Comparison of ENCODE assay signal across 7 mouse cellular contexts in the genomic region with DNA sequence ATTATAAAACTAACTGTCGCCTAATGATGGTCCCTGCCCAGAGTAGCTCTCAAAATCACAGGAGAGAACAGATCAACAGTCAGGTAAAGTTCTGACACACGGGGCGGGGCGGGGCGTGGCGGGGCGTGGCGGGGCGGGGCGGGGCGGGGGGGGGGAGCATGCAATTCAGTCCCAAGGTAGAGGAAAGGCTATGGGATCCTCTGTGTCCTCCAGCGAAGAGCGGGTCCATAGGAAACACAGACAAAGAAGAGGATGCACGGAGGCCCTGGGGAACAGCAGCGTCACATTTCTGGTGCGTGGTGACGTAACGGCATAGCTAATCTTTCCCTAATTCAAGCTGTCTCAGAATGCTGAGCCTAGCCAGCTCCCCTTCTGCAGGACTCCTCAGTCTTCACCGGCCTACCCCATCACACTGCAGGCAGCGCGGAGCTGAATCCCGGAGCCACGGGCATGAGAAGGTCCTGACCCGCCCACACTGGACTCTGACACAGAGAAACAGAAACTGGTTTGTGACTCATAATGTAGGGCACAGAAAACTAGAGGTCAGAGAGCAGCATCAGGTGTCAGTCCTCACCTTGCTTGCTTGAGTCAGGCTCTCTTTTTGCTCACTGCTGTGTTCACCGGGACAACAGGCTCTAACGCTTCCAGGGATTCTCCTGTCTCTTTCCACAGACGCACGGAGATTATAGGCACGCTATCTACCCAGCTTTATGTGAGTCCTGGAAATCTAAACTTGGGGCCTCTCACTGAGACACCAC. TPM values are rescaled to one million over a fixed set of nuclear protein-coding genes. Genes with fewer than 3 reads are reported as not detected.
DNase-seq lines count a peak whose midpoint lies in the region; ATAC-seq and TF ChIP-seq lines count a peak whose summit lies in the region.

No protein-coding gene starts in this region.

- H3K27ac ChIP-seq in hindbrain, embryonic 10.5 days: peak overlapping the region; percentile 50; the same call in 1 of the 2 replicates
- H3K27ac ChIP-seq in limb, embryonic 14.5 days (replicated peaks; ENCODE audit: low read depth, low read length): no peak overlapping the region
- peak overlapping the region; percentile 98 for H3K27ac ChIP-seq in small intestine, adult 2 months (ENCODE audit: insufficient read depth, low read depth, low read length)

- no peak for TF ChIP-seq POLR2A in limb, embryonic 14.5 days (IDR thresholded peaks at IDR 0.05; ENCODE audit: borderline replicate concordance, extremely low read depth, insufficient read depth, insufficient read length)
- TF ChIP-seq POLR2A in small intestine, adult 2 months (IDR thresholded peaks at IDR 0.05; ENCODE audit: low read depth, low read length): no peak

- no peaks in the 10 kb centered on the region for H3K36me3 ChIP-seq in hindbrain, embryonic 10.5 days
- no peaks in the 10 kb centered on the region for H3K36me3 ChIP-seq in limb, embryonic 14.5 days (ENCODE audit: control insufficient read depth, insufficient read depth, low read length)
- no peaks in the 10 kb centered on the region; the same call in 1 of the 2 replicates for H3K36me3 ChIP-seq in small intestine, adult 2 months (ENCODE audit: control insufficient read depth, insufficient read depth, low read length)

- no peak for TF ChIP-seq CTCF in small intestine, adult 2 months (IDR thresholded peaks at IDR 0.05; ENCODE audit: extremely low read depth, insufficient read length, insufficient replicate concordance, low read depth, low read length)

- no peaks in the 10 kb centered on the region for H3K9me3 ChIP-seq in hindbrain, embryonic 10.5 days
- no peaks in the 10 kb centered on the region for H3K9me3 ChIP-seq in limb, embryonic 14.5 days (ENCODE audit: control insufficient read depth, low read length)

- H3K4me3 ChIP-seq in hindbrain, embryonic 10.5 days: peak overlapping the region; percentile 34
- 0 out of 2 replicates have a peak overlapping the region, but pooled peaks have one; percentile 11 for H3K4me3 ChIP-seq in limb, embryonic 14.5 days (replicated peaks; ENCODE audit: low read length)
- peak overlapping the region; percentile 59 for H3K4me3 ChIP-seq in small intestine, adult 2 months (ENCODE audit: low read depth, low read length)

- DNase-seq in urinary bladder, postnatal 36 days (ENCODE audit: low spot score in 2 of 2): peak; percentile 19 to 40
- no peak for DNase-seq in urinary bladder, postnatal 4 days (ENCODE audit: low spot score in 2 of 2)
- no peak for DNase-seq in hindbrain, embryonic 10.5 days (ENCODE audit: low spot score)
- no peak for DNase-seq in limb, embryonic 14.5 days (ENCODE audit: low spot score)
- DNase-seq in layer of hippocampus, adult 9-11 months: no peak

- no peaks in the 10 kb centered on the region for H3K27me3 ChIP-seq in hindbrain, embryonic 10.5 days (ENCODE audit: insufficient read depth, poor library complexity, severe bottlenecking)
- H3K27me3 ChIP-seq in limb, embryonic 14.5 days (ENCODE audit: control insufficient read depth, insufficient read depth, low read length): no peaks in the 10 kb centered on the region
- H3K27me3 ChIP-seq in small intestine, adult 2 months (ENCODE audit: control insufficient read depth, insufficient read depth, low read length): no peaks in the 10 kb centered on the region

- WGBS in hindbrain, embryonic 10.5 days: 58% methylated on average over 29 of the region's 29 CpGs
- WGBS in limb, embryonic 14.5 days: 50% methylated on average over 24 of the region's 29 CpGs
- WGBS in small intestine, adult 2 months: 22% methylated on average over 29 of the region's 29 CpGs

- H3K4me2 ChIP-seq in limb, embryonic 14.5 days (replicated peaks; ENCODE audit: low read depth, low read length, severe bottlenecking): peak overlapping the region; percentile 33; the same call in 1 of the 2 replicates

- no peak for ATAC-seq in limb, embryonic 14.5 days (ENCODE audit: low FRiP score, low read depth)
- no peak for ATAC-seq in monocyte, adult 5-6 weeks (replicated peaks; ENCODE audit: insufficient number of reproducible peaks, low FRiP score, low TSS enrichment, poor library complexity, severe bottlenecking)

- H3K9ac ChIP-seq in limb, embryonic 14.5 days (ENCODE audit: low read depth, low read length, severe bottlenecking): no peak overlapping the region

- peaks cover 9% of the 10 kb centered on the region for H3K4me1 ChIP-seq in hindbrain, embryonic 10.5 days (replicated peaks)
- no peaks in the 10 kb centered on the region for H3K4me1 ChIP-seq in limb, embryonic 14.5 days (ENCODE audit: control insufficient read depth, insufficient read depth, low read length)
- peaks cover 54% of the 10 kb centered on the region for H3K4me1 ChIP-seq in small intestine, adult 2 months (ENCODE audit: control insufficient read depth, insufficient read depth, insufficient read length, low read length)

RNA-seq across cellular contexts. Expression of a gene that starts 14.1 kb away (rescaled TPM):
- 2.6 and 2.9 TPM in 2 replicates for polyA plus RNA-seq in hindbrain, embryonic 10.5 days (2016; fragmentation: Nextera tagmentation; extraction: Ambion mirVana)
- polyA plus RNA-seq in limb, embryonic 14.5 days (2012; rRNA removed): 0.79 and 2.6 TPM in 2 replicates
- 2.9 and 4.3 TPM in 2 replicates for polyA plus RNA-seq in limb, embryonic 14.5 days (2014; fragmentation: Nextera tagmentation; extraction: Ambion mirVana)
- polyA plus RNA-seq in small intestine, adult 2 months (2012; rRNA removed): 52.0 and 121 TPM in 2 replicates
- total RNA-seq in monocyte, adult 5-6 weeks (2017): 2.5 to 6.6 TPM in 2 of 3 replicates, not detected in the other

RNA-seq across cellular contexts. Expression of a gene that starts 58.2 kb away (rescaled TPM):
- 19.9 and 21.2 TPM in 2 replicates for polyA plus RNA-seq in hindbrain, embryonic 10.5 days (2016; fragmentation: Nextera tagmentation; extraction: Ambion mirVana)
- polyA plus RNA-seq in limb, embryonic 14.5 days (2012; rRNA removed): 15.3 and 19.2 TPM in 2 replicates
- 31.6 and 32.9 TPM in 2 replicates for polyA plus RNA-seq in limb, embryonic 14.5 days (2014; fragmentation: Nextera tagmentation; extraction: Ambion mirVana)
- polyA plus RNA-seq in small intestine, adult 2 months (2012; rRNA removed): 0.48 and 1.4 TPM in 2 replicates
- total RNA-seq in monocyte, adult 5-6 weeks (2017): 90.9 to 144 TPM (median 114 TPM) in 3 replicates

RNA-seq across cellular contexts. Expression of a gene that starts 58.3 kb away (rescaled TPM):
- 321 and 408 TPM in 2 replicates for polyA plus RNA-seq in hindbrain, embryonic 10.5 days (2016; fragmentation: Nextera tagmentation; extraction: Ambion mirVana)
- 206 and 232 TPM in 2 replicates for polyA plus RNA-seq in limb, embryonic 14.5 days (2012; rRNA removed)
- 223 and 243 TPM in 2 replicates for polyA plus RNA-seq in limb, embryonic 14.5 days (2014; fragmentation: Nextera tagmentation; extraction: Ambion mirVana)
- polyA plus RNA-seq in small intestine, adult 2 months (2012; rRNA removed): 9.3 and 18.4 TPM in 2 replicates
- total RNA-seq in monocyte, adult 5-6 weeks (2017): 165 to 273 TPM (median 214 TPM) in 3 replicates

Comparison
In these comparisons a context has a peak if more than half of its experiments do, and no peak if none do; other contexts are left out.
1. DNase-seq: peak in urinary bladder, postnatal 36 days (2 of 2); none in urinary bladder, postnatal 4 days (0 of 2), hindbrain, embryonic 10.5 days (single experiment), limb, embryonic 14.5 days (single experiment) and layer of hippocampus, adult 9-11 months (single experiment).
2. RNA of a gene that starts 14.1 kb away (polyA plus RNA-seq): 52.0 to 121 TPM in small intestine, adult 2 months; 0.79 to 4.3 TPM in limb, embryonic 14.5 days and 2.6 to 2.9 TPM in hindbrain, embryonic 10.5 days; every median in the first group is over 10 times any median in the second.
3. RNA of a gene that starts 58.3 kb away (polyA plus RNA-seq): 321 to 408 TPM in hindbrain, embryonic 10.5 days and 206 to 243 TPM in limb, embryonic 14.5 days; 9.3 to 18.4 TPM in small intestine, adult 2 months; every median in the first group is over 10 times any median in the second.
4. Peak in every context shown above with its lines, with median percentiles within 50 percentile points of each other: H3K4me3 ChIP-seq.